Mouse (Mus musculus): Measurements from ENCODE around the gene Wscd1. TPM values are rescaled to one million over a fixed set of nuclear protein-coding genes. Genes with fewer than 3 reads are reported as not detected.
"Not testable (repeated sequence)": the region's sequence is repeated elsewhere in the genome, so short reads cannot be mapped to it uniquely, and the experiment has no call there.

Gene Wscd1
- total RNA-seq, 2 experiments from 2014 or later, result 2.9 to 4.3 TPM

- DNase-seq (ENCODE audit: low spot score in 2 of 2), result no peak
These were observed 71.1 kb downstream of the Wscd1 start for GRCm38 (mm10) chr11:71820847-71821246.

- not testable (repeated sequence) for DNase-seq (ENCODE audit: low spot score in 2 of 2)
These were observed 71.8 kb downstream of the Wscd1 start for GRCm38 (mm10) chr11:71821526-71821925.

GRCm38 (mm10) chr11:71822031-71822430 lies 72.3 kb downstream of the Wscd1 start:
- no peak for DNase-seq (ENCODE audit: low spot score in 2 of 2)

- DNase-seq (ENCODE audit: low spot score in 2 of 2), result no peak
These were observed 75.3 kb downstream of the Wscd1 start for GRCm38 (mm10) chr11:71824971-71825370.

All from adrenal gland, adult 18-20 months (tissue).